Mouse (Mus musculus): ENCODE measurements at regions not wholly inside any gene's neighbourhood (a gene's known extent, or its start where the extent isn't known, plus 50 kb on each side); places are given as distances from the start of the nearest gene placed in this dataset.

DNA sequence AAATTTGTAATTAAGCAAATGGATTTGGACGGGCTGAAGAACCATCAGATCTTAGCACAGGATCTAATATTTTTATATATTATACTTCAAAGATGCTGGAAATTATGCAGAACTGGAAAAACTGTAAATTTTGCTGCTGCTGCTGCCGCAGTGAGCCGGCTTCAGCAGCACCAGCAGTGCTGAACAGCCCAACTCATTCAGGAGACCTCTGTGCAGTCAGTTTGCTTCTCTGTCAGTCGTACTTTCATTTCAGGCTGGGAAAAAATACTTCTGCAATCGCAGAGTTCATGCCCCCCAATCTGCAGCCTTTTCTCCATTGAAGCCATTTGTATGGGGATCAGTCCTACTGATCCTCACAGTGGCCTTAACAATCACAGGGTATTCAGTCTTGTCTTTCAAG lies 53.4 kb upstream of the Trpc3 start:
- DNase-seq (ENCODE audit: low read depth, low spot score), result no peak

DNA sequence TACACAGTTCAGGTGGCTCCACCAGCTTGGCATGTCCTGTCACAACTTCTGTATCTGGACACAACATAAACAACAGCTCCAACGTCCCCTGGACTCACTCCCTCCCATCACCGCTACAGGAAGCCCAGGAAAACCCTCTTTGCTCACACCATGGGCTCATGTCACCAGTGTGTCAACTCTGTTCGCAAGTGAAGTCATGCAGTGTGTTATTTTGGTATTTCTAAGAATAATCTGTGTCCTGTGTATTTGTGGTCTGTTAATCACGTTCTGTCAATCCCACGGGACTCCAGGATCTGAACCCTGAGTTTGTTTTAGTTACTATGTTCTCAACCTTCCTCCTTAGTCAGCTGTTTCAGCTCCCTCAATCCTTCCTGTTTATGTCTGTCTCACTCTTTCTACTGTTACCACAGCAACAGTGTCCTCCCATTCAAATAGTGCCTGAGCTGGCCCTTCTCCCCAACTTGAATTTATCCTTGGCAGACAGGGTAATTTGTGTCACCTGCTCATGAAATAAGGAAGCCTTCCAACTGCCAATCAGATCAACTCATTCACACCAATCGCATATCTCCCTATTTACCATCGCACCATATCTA lies 64.5 kb upstream of the Trpc3 start:
- peak; percentile 19 for DNase-seq (ENCODE audit: low read depth, low spot score)

DNA sequence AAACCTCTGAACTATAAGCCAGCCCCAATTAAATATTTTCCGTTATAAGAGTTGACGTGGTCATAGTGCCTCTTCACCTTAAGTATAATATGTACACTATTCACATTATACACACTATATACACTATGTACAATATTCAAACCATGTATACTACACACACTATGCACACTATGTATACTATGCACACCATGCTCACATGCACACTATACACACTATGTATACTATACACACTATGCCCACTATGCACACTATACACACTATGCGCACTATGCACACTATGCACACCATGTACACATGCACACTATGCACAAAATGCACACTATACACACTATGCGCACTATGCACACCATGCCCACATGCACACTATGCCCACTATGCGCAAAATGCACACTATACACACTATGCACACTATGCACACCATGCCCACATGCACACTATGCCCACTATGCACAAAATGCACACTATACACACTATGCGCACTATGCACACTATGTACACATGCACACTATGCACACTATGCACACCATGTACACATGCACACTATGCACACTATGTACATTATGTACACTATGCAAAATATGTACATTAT lies 72.2 kb upstream of the Trpc3 start:
- no peak for DNase-seq (ENCODE audit: low read depth, low spot score)

DNA sequence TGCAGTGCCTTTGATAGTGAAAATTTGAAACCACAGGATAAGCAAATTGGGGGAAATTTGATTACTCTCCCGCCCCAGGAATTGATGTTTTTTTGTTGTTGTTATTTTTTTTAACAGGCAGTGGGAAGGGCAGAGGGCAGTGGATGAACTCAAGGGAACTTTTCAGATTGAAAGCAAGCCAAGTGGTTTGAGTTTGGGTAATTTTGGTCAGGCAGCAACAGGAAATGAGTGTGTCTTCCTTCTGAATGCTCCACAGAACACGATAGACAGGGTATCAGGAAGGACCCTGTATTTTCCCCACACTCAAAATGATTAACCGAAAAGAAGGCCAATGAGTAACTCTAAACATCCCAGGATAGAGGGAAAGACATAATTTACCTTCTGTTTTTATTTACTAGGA lies 72.9 kb upstream of the Trpc3 start:
- DNase-seq (ENCODE audit: low read depth, low spot score), result no peak

DNA sequence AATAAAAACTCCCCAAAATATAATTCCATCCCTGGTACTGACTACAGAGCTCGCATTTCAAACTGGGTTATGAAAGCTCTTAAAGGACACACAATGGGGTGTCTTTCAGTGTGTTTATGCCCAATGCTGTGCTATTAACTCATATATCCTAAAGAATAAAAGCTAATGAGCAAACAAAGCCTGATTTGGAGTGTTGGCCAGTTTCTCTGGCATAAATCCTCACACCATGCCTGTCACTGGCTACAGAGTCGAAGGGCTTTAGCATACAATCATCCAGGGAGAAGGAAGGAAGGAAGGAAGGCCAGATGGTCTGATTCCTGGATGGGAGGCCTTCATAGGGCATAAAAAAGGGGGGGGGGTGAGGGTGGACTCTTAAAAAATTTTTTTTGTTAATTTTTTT lies 74.8 kb upstream of the Trpc3 start:
- no peak for DNase-seq (ENCODE audit: low read depth, low spot score)

DNA sequence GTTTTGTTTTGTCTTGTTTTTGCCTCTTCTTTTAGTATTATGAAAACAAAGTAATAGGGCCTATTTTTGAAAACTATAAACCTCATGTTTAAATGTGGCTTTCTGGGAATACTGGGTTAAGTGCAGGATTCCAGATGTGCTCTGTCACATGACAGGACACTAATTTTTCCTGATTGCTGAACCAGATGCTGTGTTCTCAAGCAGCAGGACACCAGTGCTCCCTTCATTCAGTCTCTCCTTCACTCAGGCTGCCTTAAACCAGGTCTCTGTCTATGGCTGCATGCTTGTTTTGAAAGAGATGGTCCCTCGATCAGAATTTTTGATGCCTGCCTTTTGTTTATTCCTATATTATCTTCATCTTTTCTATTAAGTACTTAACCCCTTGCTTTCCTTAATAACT lies 80.1 kb upstream of the Trpc3 start:
- no peak for DNase-seq (ENCODE audit: low read depth, low spot score)

DNA sequence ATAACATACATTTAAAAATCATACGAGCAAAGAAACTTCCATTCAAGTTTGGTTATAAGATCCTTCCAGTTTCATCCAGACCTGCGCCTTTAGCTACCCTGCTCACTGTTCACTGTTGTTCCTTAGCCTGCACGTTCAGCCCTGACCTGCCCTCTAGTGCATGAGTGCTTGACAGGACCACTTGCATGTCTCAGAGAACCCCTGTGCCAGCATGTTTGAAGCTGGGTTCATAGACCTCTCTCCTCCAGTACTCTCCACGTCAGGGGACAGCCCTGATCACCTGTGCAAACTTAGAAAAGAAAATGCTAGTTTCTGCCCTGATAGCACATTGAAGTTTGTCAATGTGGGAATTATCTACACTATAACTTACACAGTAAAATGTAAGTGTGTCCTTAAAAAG lies 81.0 kb upstream of the Trpc3 start:
- no peak for DNase-seq (ENCODE audit: low read depth, low spot score)

DNA sequence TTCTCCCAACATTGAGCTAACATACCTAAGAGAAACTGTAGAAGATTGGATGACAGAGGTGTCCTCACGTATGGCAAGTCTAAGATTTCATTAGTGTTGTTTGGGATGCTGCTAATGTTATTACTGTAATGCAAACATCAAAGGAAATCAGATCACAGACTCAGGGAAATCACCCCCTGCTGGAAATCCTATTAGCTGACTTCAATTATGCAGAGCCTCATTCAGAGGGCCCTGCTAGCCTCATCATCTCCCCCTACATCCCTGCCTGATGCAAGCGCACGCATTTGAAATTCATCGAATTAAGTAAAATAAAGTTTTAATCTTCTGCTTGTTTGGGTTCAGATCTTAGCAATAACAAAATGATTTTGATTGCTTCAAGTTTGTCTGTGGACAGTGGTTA lies 84.1 kb upstream of the Trpc3 start:
- DNase-seq (ENCODE audit: low read depth, low spot score), result no peak

DNA sequence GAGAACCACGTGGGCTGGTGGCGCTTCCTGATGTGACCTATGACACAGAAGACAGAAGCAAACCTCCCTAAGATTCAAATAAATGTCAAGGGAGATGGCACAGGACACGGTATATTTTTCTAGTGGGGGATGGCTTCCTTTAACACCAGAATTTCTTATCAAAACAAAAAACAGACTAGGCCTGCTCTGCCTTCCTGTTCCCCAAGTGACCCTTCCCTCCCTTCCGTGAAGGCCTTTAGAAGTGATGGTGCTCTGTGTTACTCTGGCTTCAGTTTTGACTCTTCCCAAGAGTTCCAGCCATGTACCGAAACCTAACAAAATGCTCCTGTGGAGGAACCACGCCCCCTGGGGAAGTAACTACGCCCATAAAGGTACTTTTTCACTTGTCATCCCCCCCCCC lies 84.5 kb upstream of the 4932438A13Rik start:
- DNase-seq (ENCODE audit: low read depth, low spot score), result no peak

DNA sequence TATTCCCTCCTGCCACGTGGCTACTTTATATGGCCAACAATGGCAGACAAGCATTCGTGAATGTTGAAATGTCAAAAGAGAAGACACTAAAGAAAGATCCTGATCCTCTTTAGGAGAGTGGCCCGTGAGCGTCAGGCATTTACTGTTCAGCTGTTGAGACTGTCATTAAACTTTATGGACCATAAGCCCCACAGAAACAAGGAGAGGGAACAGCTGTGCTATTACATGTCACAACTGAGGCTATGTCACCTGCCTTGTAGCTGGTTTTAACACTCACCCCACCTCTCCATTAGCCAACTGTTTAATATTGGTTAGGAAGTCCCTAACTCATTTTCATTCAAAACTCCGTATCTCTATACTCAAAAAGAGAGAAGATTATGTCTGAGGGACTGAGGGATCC lies 76.3 kb upstream of the 4932438A13Rik start:
- no peak for DNase-seq (ENCODE audit: low read depth, low spot score)

DNA sequence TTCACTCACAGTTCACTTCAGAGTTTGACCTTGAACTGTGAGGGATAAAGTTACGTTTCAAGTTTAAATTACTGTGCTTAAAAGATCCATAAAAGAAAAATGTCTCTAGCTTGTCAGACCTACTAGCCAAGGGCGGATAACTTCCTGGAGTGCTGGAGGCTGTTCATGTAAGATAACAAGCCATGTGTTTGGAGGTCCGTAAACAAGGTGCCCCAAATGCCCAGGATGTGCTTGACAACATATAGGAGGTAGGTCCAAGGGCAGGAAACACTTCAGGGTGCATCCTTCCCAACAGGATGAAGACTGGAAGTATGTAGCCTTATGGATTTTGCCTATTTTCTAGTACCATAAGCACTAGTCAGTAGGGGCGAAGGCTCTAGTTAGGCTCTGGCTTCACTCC lies 72.7 kb upstream of the 4932438A13Rik start:
- DNase-seq (ENCODE audit: low read depth, low spot score), result no peak

DNA sequence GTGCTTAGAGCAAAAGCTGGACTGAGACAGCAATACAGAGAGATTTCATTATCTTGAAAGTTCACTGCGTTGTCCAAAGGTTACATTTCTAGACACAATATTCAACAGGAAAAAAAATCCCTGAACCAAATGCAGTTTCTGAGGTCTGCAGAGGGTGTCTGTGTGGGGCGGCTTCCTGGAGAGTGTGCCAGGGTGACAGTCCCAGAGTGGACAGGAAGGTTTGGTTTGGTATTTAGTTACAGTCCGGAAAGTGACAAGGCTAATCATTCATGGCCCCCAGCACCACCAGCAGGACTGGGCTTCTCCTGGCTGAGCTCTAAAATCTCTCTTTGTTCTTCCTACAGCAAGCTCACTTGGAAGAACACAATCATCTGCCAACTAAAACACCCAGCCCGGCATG lies 65.9 kb upstream of the 4932438A13Rik start:
- DNase-seq (ENCODE audit: low read depth, low spot score), result no peak

DNA sequence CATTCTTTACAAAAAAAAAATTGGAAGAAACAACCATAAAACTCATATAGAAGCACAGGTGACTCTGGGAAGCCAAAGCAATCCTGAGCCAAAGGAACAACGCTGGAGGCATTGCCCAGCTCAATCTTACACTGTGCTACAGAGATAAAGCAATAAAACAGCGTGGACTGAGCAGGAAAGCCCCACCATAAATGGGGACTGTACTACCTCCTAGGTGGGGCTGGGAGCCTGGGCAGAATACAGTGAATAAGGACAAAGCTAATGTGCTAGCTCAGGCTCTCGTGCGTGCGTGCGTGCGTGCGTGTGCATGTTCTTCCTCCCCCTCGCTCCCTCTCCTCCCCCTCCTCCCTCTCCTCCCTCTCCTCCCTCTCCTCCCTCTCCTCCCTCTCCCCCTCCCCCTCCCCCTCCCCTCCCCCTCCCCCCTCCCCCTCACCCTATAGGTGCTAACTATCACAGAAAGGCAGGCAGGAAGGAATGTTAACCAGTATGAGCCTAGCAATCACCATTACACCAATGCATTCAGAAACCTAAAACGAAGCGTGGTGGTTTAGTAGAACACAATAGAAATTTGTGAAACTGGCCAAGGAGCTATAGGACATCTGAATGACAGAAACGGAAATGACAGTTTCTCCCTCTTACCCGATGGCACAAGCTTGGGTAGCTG lies 64.6 kb upstream of the 4932438A13Rik start:
- no peak for DNase-seq (ENCODE audit: low read depth, low spot score)

DNA sequence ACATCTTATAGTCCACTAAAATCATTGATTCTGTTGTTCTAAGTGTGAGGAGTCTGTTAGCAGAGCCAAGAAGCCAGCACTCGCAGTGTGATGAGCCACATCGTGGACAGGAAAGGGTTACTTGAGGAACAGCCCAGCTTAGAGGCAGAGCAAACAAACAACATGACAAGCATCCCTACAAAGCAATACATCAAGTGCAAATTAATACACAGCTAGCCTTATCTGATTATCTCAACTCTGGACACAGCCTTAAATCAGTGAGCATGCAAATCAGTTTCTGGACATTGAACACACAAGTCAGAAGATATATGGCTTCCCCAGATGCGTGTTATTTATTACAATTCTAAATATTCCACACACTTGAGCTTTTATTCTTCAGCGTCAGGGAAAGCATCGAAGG lies 52.4 kb upstream of the 4932438A13Rik start:
- no peak for DNase-seq (ENCODE audit: low read depth, low spot score)

All from brain, adult 2 months (tissue).